Mouse (Mus musculus) heart, adult 18-20 months (tissue): ENCODE measurements around the gene Nnat. TPM values are rescaled to one million over a fixed set of nuclear protein-coding genes. Genes with fewer than 3 reads are reported as not detected.

Source experiments
- DNase-seq, 2 experiments: peaks; one replicate each; pipeline ENCODE4 v3.0.0; 2021 to 2022; ENCODE audit warnings: mixed read lengths in 1 of 2
- long read RNA-seq, 2 experiments: library from polyadenylated mRNA; stranded (forward); transcript quantifications; one replicate each; pipeline ENCODE4 v2.0.0; 2021
- total RNA-seq, 2 experiments: library from RNA; stranded (reverse); gene quantifications; 2 replicates each; pipeline ENCODE4 v1.2.3; 2021

Gene Nnat
- total RNA-seq, result 1 to 10 TPM in 1 of 2 experiments, under 1 TPM in 1; 0.36 to 3.1 TPM
- long read RNA-seq, experiment 1, partial matches to known transcripts, result 0 of 5 reads
- long read RNA-seq, experiment 1, other reads (novel, unspliced or antisense), result 5 of 5 reads
- long read RNA-seq, experiment 2, result 0 reads

DNA sequence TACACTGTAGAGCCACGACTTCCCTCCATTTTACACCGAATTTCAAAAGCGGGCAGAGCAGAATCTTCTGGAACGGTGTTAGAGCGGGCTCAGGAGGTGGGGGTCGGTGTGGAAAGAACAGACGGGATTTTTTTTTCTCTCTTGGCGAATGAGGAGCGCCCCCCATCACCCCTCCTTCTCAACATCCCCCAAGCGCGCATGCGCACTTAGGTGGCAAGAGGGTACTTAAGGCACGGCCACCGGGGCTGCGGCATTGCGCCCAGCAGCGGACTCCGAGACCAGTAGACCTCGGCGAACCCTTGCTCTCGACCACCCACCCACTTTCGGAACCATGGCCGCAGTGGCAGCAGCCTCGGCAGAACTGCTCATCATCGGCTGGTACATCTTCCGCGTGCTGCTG is at the start of gene Nnat:
Gene Nnat, plus strand, starts transcription at position 221 of the 400 bp plus-strand sequence.
- no peak for DNase-seq

- no peak for DNase-seq
Measured at GRCm38 (mm10) chr2:157512859-157513258, 47.0 kb upstream of the Nnat start.

DNA sequence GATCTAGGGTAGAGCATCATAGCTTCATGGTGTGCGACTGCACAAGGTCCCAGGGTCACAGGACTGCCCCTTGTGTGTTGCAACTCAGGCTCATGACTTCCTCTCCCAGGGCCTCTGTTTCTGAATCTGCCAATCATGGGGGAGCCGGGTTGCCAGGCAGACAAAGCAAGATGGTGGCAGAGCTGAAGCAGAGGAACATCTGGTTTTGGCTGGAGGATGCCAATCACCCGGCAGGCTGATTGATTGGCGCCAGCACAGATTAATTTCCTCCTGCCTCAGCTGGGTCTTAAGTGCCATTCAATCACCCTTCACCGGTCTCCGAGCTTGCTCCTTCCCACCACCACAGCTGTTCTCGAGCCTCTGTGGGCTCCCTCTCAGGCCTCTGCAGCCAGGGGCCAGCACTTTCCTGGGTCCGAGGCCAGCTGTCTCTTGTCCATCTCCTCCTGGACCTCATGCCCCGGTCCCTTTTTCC is 46.1 kb upstream of the Nnat start:
- DNase-seq, result peak in 1 of 2 experiments; percentile 6

GRCm38 (mm10) chr2:157514353-157514752 is 45.5 kb upstream of the Nnat start:
- no peak for DNase-seq

- no peak for DNase-seq
Measured at GRCm38 (mm10) chr2:157517526-157517925, 42.4 kb upstream of the Nnat start.

- no peak for DNase-seq
Measured at GRCm38 (mm10) chr2:157518451-157518850, 41.4 kb upstream of the Nnat start.

- peak in 1 of 2 experiments; percentile 31 for DNase-seq
Measured at GRCm38 (mm10) chr2:157519452-157519851, 40.4 kb upstream of the Nnat start.

GRCm38 (mm10) chr2:157520496-157520895 is 39.4 kb upstream of the Nnat start:
- DNase-seq, result no peak

DNA sequence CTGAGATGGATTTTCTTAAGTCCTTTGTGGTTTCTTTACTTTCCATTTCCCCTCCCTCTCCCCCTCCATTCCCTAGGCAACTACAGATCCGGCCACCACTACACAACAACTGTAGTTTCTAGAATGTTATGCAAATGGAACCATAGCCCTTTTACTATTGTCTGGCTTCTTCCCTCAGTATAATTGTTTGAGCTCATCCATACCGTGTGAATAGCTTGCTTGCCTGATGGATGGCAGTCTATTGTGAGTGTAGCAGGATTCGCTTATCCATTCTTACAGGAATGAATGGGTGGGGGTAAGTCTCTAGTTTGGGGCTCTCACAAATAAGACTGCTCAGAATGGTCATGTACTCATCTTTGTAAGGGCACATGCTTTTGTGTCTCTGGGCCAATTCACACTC is 37.3 kb upstream of the Nnat start:
- DNase-seq, result no peak

GRCm38 (mm10) chr2:157530056-157530955 is 29.6 kb upstream of the Nnat start:
- no peak for DNase-seq

DNA sequence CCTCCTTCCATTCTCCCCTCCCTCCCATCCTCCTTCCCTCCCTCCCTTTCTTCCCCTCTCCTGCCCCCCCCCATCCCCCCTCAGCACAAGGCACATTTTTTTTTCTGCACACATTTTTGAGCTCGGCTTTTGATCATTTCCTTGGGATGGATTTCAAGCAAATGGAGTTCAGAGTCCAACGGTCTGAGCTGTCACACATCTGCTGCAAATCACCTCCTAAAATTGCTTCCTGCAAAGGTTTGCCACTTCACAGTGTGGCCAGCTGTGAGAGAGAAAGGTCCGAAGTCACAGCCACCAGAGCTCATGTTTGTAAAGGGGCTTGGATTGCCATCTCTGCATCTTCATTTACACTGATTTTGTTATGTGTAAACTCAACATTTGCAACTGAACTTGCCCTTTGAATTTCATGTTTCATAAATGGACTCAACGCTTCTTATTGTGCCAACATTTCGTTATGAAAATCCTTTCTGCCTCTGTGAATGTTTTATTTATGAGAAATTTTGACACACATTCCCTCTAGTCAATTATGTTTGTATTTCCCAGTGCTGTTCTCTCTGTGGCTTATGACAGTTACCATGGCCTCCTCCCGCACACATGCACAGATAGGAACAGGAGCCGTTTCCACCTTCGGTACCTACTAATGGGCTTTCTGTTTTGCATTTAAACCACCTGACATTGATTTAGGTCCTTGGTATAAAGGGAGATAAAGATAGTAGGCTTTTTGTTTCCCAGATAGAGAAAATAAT is 28.0 kb upstream of the Nnat start:
- no peak for DNase-seq

- no peak for DNase-seq
Measured at GRCm38 (mm10) chr2:157534163-157534562, 25.7 kb upstream of the Nnat start.

DNA sequence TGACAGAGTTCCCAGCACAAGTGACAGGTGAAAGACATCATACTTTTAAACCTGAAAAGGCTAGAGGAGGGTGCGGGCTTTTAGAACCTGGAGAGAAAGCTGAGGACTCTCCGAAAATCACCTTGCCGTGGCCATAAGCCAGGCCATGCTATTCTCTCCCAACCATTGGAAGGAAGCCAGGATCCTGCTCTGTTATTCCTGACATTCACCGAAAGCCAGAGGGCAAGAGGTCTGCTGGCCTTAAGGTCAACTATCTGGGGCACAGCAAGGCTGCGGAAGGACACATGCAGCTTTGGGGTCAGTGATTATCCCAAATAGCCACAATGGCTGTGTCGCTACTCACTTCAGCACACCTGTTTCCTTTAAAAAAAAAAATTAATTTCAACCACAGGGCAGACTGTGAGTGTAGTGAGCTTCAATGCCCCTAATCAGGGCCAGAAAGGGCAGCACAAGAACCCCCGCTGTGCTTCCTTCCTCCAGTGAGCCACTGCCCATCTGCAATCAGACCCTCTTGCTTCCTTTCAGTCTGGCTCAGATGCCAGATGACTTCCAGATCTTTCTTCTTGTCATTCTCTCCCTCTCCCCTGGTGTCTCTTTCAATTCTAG is 23.3 kb upstream of the Nnat start:
- DNase-seq, result peak; percentile 27 to 34

DNA sequence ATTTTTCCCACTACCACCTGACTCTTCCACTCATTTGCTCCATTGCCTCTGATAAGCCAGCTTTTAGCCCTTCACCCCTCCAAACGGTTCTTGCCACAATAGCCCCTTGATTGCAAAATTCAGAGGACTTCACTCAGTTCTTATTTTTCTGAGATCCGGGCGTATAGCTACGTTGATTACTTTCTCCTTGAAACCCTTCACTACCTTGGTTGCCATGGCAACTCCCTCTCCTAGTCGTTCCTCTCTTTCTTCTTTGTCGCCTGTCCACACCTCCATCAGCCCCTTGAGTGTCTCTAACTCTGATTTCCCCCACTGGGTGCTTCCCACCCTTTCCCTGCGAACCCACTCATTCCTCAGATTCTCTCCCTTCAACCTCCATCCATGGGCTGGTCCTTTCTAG is 22.8 kb upstream of the Nnat start:
- no peak for DNase-seq

GRCm38 (mm10) chr2:157540073-157540952 is 19.6 kb upstream of the Nnat start:
- peak; percentile 79 to 82 for DNase-seq

- DNase-seq, result no peak
Measured at GRCm38 (mm10) chr2:157540953-157541569, 18.8 kb upstream of the Nnat start.

DNA sequence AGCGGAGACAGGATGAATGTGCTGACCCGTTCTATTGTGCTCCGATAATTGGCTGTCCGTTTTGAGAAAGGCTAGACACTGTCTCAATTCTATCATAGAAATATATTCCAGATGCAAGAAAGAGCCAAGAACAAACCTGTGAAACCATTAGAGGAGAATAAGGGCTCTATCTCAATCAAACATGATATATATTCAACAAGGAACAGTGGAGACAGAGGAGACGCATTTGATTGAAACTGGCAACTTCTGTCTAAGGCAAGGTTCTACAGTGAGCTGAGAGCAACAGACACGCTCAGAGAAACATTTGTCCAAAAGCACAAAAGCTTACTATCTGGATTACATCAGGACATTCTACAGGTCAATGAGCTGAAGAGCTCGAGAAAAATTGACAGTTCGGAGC is 18.2 kb upstream of the Nnat start:
- DNase-seq, result no peak

GRCm38 (mm10) chr2:157542415-157542814 is 17.5 kb upstream of the Nnat start:
- no peak for DNase-seq

DNA sequence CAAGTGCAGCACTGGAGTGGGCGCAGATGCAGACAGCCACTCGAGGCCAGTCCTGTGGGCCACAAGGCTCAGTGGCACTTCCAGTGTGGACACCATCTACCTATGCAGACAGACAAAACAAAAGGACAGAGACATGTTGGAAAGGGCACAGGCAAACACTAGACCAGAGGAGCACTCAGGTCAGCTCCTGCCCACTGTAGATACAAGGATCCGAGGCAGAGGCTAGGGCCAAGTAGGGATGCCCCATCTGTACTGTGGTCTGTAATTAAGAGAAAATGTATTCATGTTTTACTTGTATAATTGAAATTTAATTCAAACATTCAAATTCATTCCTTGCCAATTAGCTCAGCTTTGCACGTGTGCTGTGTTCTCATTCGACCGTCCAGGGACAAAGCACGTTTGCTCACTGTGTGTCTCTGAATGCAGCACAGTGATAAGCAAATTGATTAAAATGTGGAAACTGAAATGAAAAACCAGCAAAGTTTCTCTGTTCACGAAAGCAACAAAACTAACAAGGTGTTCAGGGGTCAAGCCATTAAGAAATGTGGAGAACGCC is 15.5 kb upstream of the Nnat start:
- DNase-seq, result no peak

DNA sequence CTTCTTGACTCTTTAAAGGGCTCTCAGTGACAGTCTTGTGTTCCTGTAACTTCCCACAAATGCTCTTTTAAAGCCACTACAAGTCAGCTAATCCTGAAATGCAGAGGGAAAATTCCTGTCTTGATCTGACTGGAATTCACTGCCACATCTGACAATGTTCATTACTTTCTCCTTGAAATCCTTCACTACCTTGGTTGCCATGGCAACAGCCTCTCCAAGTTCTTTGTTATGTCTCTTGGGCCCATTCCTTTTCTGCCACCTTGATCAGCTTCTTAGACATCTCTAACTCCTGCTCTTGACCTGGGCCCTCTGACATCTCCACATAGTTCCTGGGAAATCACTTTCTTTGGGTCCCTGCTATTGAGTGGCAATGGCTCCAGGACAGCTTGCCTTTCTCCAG is 13.2 kb upstream of the Nnat start:
- no peak for DNase-seq

DNA sequence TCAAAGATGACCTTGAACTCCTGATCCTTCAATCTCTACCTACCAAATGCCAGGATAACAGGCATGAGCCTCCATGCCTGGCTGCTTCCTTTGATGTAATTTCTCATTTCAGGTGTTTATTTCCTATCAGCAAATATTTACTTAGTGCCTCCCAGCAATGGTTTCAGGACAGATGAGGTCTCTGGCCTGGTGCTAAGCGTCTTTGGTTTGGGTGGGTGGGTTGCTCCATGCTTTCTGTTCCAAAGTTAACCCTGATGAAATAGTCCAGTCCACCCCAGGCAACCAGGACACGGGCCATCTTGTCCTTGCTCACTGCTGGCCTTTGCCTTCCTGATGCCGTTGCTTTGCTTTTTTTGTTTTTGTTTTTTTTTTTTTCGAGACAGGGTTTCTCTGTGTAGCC is 9.6 kb upstream of the Nnat start:
- DNase-seq, result no peak
